Mouse (Mus musculus) E14TG2a.4 (cell line): ENCODE data around the gene Rab24.

Experiments
- CTCF ChIP-seq: conservative IDR thresholded peaks from 2 replicates; pipeline ENCODE4 v1.5.1; 2014; ENCODE audit warnings: low read length
- NANOG ChIP-seq: IDR thresholded peaks from 2 replicates; pipeline ENCODE4 v1.6.1; 2014; ENCODE audit warnings: borderline replicate concordance, low read length, mixed read lengths
- POU5F1 ChIP-seq: IDR thresholded peaks from 2 replicates; pipeline ENCODE4 v1.6.1; 2014; ENCODE audit warnings: low read length, borderline replicate concordance

GRCm38 (mm10) chr13:55371007-55371681 is 49.4 kb upstream of the Rab24 start:
- TF ChIP-seq CTCF (no peak), POU5F1 (no peak), NANOG (no peak)
